Comparison of ENCODE assay signal across 18 mouse cellular contexts in genomic region chr11:98595021-98595420, GRCm38 (mm10). TPM values are rescaled to one million over a fixed set of nuclear protein-coding genes. Genes with fewer than 3 reads are reported as not detected.
"Had no signal": no experiment of that assay in that cellular context is flagged by ENCODE, and none has a peak within 500 bp of the region (broad histone marks: within the 10 kb centered on the region; RNA-seq: fewer than 3 reads in every experiment).

No protein-coding gene starts in this region.

- H3K27ac ChIP-seq: kidney, embryonic 15.5 days; left cerebral cortex, adult 2 months; limb, embryonic 15.5 days; liver, embryonic 12.5 days; midbrain, embryonic 12.5 days; stomach, postnatal 0 days had no signal

- H3K4me2 ChIP-seq: kidney, embryonic 15.5 days; limb, embryonic 15.5 days; liver, embryonic 12.5 days; lung, embryonic 14.5 days; midbrain, embryonic 12.5 days had no signal

- H3K4me3 ChIP-seq: kidney, embryonic 15.5 days; left cerebral cortex, adult 2 months; limb, embryonic 15.5 days; liver, embryonic 12.5 days; midbrain, embryonic 12.5 days had no signal

- H3K9me3 ChIP-seq: kidney, embryonic 15.5 days; limb, embryonic 15.5 days; liver, embryonic 12.5 days; midbrain, embryonic 12.5 days had no signal

- H3K9ac ChIP-seq: kidney, embryonic 15.5 days; limb, embryonic 15.5 days; liver, embryonic 12.5 days; lung, embryonic 14.5 days; midbrain, embryonic 12.5 days had no signal

- H3K4me1 ChIP-seq: midbrain, embryonic 12.5 days had no signal

- H3K36me3 ChIP-seq: kidney, embryonic 15.5 days; limb, embryonic 15.5 days; liver, embryonic 12.5 days; midbrain, embryonic 12.5 days had no signal

- ATAC-seq: liver, embryonic 12.5 days; midbrain, embryonic 16.5 days had no signal

- DNase-seq: kidney, adult 18-20 months; kidney, postnatal 14 days; lung, embryonic 14.5 days; lung, postnatal 14 days had no signal

RNA-seq across cellular contexts. Expression of gene Lrrc3c, which starts 3.1 kb away (rescaled TPM):
- total RNA-seq: layer of hippocampus, postnatal 25 days; left cerebral cortex, adult 2 months; left cerebral cortex, postnatal 25 days; megakaryocyte-erythroid progenitor cell, adult 5-6 weeks; neutrophil, adult 5-6 weeks had no signal
- polyA plus RNA-seq: kidney, embryonic 15.5 days; limb, embryonic 11.5 days; limb, embryonic 15.5 days; liver, embryonic 12.5 days; liver, embryonic 16.5 days; lung, embryonic 14.5 days; midbrain, embryonic 12.5 days; midbrain, embryonic 16.5 days; neural tube, embryonic 11.5 days; stomach, postnatal 0 days had no signal

RNA-seq across cellular contexts. Expression of gene Gm12355, which starts 30.4 kb away (rescaled TPM):
- total RNA-seq: neutrophil, adult 5-6 weeks had no signal

RNA-seq across cellular contexts. Expression of gene Gsdma3, which starts 31.1 kb away (rescaled TPM):
- total RNA-seq: layer of hippocampus, postnatal 25 days; left cerebral cortex, postnatal 25 days; megakaryocyte-erythroid progenitor cell, adult 5-6 weeks; neutrophil, adult 5-6 weeks had no signal
- polyA plus RNA-seq: kidney, embryonic 15.5 days; limb, embryonic 11.5 days; limb, embryonic 15.5 days; liver, embryonic 12.5 days; liver, embryonic 16.5 days; lung, embryonic 14.5 days; midbrain, embryonic 12.5 days; midbrain, embryonic 16.5 days; neural tube, embryonic 11.5 days; stomach, postnatal 0 days had no signal

RNA-seq across cellular contexts. Expression of gene Zpbp2, which starts 44.1 kb away (rescaled TPM):
- total RNA-seq: layer of hippocampus, postnatal 25 days; left cerebral cortex, adult 2 months; left cerebral cortex, postnatal 25 days had no signal
